Mouse (Mus musculus): ENCODE data around the gene Fut11. TPM values are rescaled to one million over a fixed set of nuclear protein-coding genes. Genes with fewer than 3 reads are reported as not detected.
A peak's percentile ranks its signal among the peaks of the same experiment; 100 is the strongest.

The Fut11 gene
- total RNA-seq (2021), result 10 to 100 TPM; 17.6 to 18.2 TPM
- long read RNA-seq, experiment 1, full-length matches to known transcripts, result 27 of 33 reads
- long read RNA-seq, experiment 1, partial matches to known transcripts, result 2 of 33 reads
- long read RNA-seq, experiment 1, other reads (novel, unspliced or antisense), result 4 of 33 reads
- long read RNA-seq, experiment 2, full-length matches to known transcripts, result 25 of 26 reads
- long read RNA-seq, experiment 2, partial matches to known transcripts, result 0 of 26 reads
- long read RNA-seq, experiment 2, other reads (novel, unspliced or antisense), result 1 of 26 reads

DNA sequence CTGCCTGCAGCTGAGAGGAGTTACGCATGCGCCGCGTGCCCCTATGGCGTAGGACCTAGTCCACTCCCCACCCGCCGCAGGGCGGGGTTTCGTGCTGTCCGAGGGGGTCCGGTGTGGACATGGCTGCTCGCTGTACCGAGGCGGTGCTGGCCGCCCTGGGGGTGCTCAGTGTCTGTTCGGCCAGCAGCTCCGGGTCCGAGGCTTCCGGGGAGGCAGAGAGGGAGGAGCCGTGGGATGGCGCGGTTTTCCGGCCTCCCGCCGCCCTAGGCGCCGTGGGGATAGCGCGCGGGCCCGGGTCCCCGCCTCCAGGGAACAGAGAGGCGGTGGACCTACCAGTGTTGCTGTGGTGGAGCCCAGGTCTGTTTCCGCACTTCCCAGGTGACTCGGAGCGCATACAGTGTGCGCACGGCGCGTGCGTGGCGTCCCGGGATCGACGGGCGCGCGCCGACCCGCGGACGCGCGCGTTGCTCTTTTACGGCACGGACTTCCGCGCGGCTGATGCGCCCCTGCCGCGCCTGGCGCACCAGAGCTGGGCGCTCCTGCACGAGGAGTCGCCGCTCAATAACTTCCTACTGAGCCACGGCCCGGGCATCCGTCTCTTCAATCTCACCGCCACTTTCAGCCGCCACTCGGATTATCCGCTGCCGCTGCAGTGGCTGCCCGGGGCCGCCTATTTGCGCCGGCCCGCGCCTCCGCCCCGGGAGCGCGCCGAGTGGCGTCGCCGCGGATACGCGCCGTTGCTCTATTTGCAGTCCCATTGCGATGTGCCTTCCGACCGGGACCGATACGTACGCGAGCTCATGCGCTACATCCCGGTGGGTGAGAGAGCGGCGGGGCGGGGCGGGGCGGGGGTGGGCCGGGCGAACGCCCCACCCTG, at the start of gene Fut11:
Gene Fut11 (plus strand): TSS at position 85 of the 877 bp plus-strand sequence.
- Histone ChIP-seq H3K27ac (peak within 1 kb of the TSS; percentile 99), H3K4me3 (peak within 1 kb of the TSS; percentile 99)
- intact Hi-C loops (cut with DNase I), result no loop called here
- peak; percentile 81 to 84 for DNase-seq (ENCODE audit: extremely low spot score in 1 of 2, low spot score in 2 of 2)
- TF ChIP-seq CTCF (IDR thresholded peaks at IDR 0.05), result no peak

DNA sequence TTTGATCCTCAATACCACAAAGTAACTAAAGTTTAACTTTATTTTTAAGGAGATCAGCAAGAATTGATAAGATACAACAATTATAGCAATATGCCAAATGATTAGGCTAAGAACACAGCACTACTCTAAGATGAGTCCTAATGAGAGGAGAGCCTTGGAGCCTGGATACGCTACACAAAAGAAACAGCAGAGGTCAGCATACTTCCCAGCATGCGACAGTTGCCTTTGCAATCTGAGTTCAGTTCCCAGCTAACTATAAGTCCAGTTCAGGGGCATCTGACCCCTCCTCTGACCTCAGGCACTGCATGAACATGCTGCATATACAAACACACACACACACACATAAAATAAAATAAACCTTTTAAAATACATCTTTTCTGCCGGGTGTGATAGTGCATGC, 49.2 kb upstream of the Fut11 start:
- TF ChIP-seq CTCF (IDR thresholded peaks at IDR 0.05), result peak; percentile 9
- H3K4me3 ChIP-seq, result no peak overlapping the region
- intact Hi-C loops (cut with DNase I), result no loop called here
- H3K27ac ChIP-seq, result no peak overlapping the region
- DNase-seq (ENCODE audit: extremely low spot score in 1 of 2, low spot score in 2 of 2), result no peak

DNA sequence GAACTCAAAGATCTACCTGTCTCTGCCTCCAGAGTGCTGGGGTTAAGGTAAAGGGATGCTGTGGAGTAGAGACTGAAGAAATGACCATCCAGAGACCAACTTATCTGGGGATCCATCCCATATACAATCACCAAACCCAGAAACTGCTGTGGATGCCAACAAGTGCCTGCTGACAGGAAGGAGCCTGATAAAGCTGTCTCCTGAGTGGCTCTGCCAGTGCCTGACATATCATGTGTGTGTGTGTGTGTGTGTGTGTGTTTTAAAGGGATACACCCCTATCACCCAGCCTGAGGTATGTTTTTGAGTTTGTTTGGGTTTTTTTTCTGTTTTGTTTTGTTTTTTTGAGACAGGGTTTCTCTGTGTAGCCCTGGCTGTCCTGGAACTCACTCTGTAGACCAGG, 48.4 kb upstream of the Fut11 start:
- intact Hi-C loops (cut with DNase I), result no loop called here
- TF ChIP-seq CTCF (IDR thresholded peaks at IDR 0.05), result no peak
- no peak overlapping the region for H3K4me3 ChIP-seq
- DNase-seq (ENCODE audit: extremely low spot score in 1 of 2, low spot score in 2 of 2), result no peak
- H3K27ac ChIP-seq, result no peak overlapping the region

DNA sequence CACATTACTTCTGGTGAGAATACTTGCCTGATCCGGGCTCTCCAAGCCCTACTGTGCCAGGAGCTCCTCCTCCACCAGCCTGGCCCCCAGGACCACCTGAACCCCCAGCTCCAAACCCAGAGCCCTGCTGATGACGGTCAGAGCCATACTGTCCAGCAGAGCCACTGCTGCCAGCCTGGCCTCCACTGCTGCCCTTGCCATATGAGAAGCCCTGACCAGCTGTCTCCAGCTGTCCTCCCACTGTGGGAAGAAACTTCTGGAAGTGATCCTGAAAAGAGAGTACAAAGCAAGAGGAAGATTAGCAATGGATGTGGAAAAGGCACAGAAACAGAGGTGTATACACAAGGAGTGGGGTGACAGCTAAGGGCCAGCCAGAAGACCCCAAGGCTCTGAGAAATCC, 43.8 kb upstream of the Fut11 start:
- no peak for TF ChIP-seq CTCF (IDR thresholded peaks at IDR 0.05)
- no peak overlapping the region for H3K4me3 ChIP-seq
- intact Hi-C loops (cut with DNase I), result no loop called here
- no peak overlapping the region for H3K27ac ChIP-seq
- DNase-seq (ENCODE audit: extremely low spot score in 1 of 2, low spot score in 2 of 2), result no peak

DNA sequence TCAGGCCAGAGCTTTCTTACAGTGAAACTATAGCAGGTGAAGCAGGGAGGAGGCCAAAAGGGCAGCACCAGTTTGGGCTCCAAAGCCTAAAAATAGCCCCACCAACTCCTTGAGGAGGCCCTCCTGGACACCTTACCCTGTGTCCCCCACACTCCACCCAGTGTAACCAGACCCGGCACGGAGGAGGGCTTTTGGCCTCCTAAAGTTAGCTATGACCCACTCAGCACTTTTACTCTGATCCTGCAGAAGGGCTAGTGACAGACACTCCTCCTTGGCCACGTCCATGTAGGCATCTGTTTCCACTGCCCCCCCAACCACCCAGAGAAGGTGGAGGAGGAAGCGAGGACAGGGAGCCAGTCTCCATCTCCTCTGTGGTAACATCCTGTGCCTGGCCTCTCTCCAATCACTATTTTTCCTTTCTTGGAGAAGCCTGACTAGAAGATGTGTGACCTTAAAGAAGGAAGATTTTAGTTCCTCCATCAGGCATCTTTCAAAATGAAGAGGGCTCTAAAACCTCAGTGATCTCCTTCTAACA, 43.0 kb upstream of the Fut11 start:
- intact Hi-C loops (cut with DNase I), result no loop called here
- no peak overlapping the region for H3K4me3 ChIP-seq
- no peak for DNase-seq (ENCODE audit: extremely low spot score in 1 of 2, low spot score in 2 of 2)
- no peak for TF ChIP-seq CTCF (IDR thresholded peaks at IDR 0.05)
- no peak overlapping the region for H3K27ac ChIP-seq

DNA sequence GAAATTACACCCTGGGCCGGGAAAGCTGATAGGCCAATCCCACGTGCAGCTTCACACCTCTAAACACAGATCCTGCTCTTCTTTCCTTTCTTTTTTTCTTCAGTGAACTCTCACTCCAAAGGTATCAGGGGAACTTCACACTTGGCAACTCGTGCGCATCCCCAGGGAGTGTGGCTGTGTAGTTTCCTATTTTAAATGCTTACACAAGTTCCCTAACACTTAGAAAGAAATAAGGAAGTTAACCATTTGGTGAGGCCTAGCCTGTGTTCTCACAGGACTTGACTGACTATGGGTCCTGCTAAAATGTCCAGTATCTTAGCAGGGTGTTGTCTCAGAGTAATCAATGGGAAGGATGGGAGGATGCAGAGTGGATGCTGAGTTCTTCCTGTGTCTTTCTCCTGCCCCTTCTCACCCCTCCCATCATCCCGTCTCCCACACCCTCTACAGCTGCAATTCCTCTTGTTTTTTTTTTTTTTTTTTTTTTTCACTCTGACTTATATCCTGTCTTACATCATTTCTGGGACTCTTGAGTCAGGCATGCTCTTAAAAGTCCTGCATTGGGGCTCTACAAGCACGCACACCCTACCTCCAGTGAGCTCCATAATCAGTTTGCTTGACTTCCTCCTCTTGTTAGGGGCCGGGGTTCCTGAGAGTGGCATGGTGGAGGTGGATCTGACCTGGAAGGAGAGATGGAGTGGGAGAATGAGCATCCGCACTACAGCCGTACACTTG, 39.9 kb upstream of the Fut11 start:
- intact Hi-C loops (cut with DNase I), result no loop called here
- DNase-seq (ENCODE audit: extremely low spot score in 1 of 2, low spot score in 2 of 2), result no peak

DNA sequence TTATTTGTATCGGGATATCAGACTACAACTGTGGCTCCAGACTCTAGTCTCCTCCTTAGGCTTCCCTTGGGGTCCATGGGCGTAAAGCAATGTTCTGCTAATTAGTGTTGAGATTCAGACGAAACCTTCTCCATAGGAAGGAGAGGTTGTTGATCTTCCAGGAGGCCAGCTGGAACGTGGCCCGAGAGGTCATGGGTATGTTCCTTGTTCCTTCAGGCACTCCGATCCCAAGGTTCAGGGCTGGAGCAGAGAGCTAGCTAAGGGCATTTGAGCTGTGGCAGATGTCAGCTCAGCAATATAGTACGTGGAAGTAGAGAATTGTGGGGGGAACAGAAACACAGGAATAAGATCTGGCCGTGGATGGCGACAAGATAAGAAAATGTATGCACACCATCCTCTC, 39.0 kb upstream of the Fut11 start:
- no peak for DNase-seq (ENCODE audit: extremely low spot score in 1 of 2, low spot score in 2 of 2)
- no peak for TF ChIP-seq CTCF (IDR thresholded peaks at IDR 0.05)
- no peak overlapping the region for H3K4me3 ChIP-seq
- intact Hi-C loops (cut with DNase I), result no loop called here
- H3K27ac ChIP-seq, result no peak overlapping the region

More for the DNA sequence above, 39.9 kb upstream of the Fut11 start:
- TF ChIP-seq CTCF (IDR thresholded peaks at IDR 0.05), result no peak
- Histone ChIP-seq H3K27ac (no peak overlapping the region), H3K4me3 (no peak overlapping the region)

DNA sequence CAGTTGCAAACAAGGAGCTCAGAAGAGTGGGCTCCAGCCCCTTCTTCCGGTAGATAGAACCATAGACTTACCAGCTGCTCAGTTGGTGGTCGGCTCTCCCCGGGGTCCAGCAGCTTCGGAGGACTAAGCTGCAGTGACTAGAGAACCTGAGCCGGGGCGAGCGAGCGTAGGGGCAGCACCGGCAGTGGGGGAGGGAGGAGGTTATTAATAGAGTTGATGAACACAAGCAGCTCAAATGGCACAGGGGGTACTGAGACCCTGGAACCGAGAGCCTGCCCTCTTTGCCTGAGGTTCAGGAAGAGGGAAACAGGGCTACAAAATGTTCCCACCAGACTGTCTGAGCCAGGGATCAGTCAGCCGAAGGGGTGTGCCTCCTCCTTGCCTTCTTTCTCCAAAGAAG, 38.4 kb upstream of the Fut11 start, which contains the start of gene Myoz1:
Gene Myoz1 (minus strand): TSS at position 180 of the 400 bp plus-strand sequence.
- H3K27ac ChIP-seq, result no peak within 1 kb of the TSS
- DNase-seq (ENCODE audit: extremely low spot score in 1 of 2, low spot score in 2 of 2), result no peak
- TF ChIP-seq CTCF (IDR thresholded peaks at IDR 0.05), result no peak
- no peak within 1 kb of the TSS for H3K4me3 ChIP-seq
- intact Hi-C loops (cut with DNase I), result no loop called here

DNA sequence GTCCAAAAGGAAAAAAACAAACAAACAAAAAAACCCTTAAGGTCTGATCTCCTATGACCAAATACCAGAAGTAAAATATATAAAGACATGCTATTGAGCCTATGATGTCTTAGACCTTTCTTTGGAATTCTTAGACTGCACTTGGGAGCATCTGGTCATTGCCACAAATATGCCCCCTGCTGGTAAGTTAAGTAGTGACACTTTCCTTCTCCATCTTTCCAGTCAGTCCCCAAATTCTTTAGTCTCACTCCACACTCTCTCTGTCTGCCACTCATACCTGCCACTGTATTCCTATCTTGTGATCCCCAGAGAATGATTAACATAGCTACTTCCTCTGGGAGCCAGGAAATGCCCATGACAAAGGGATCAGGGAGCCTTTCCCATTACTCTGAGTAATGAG, 36.4 kb upstream of the Fut11 start:
- intact Hi-C loops (cut with DNase I), result loop anchor here (1.0 kb wide), 1 partner anchor 82 kb away; no protein-coding TSS in a partner anchor
- peak; percentile 42 to 54 for DNase-seq (ENCODE audit: extremely low spot score in 1 of 2, low spot score in 2 of 2)
- Histone ChIP-seq H3K27ac (no peak overlapping the region), H3K4me3 (no peak overlapping the region)
- peak; percentile 84 for TF ChIP-seq CTCF (IDR thresholded peaks at IDR 0.05)

DNA sequence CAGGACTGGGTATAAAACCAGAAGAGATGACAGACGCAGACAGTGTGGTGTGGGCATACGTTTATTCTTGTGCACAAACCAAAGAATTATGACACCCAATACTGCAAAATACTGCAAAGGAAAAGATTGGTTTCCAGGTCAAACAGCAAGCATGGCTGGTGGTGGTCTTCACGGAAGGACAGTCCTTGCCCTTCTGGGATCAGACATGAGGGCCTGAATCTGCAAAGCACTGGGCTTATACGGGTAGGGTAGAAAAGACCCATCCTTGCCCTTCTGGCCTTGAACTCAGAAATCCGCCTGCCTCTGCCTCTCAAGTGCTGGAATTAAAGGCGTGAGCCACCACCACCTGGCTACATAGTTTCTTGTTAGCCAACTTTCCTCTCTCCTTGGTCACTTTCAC, 35.9 kb upstream of the Fut11 start:
- no peak overlapping the region for H3K27ac ChIP-seq
- DNase-seq (ENCODE audit: extremely low spot score in 1 of 2, low spot score in 2 of 2), result no peak
- no peak for TF ChIP-seq CTCF (IDR thresholded peaks at IDR 0.05)
- H3K4me3 ChIP-seq, result no peak overlapping the region
- intact Hi-C loops (cut with DNase I), result loop anchor here (1.0 kb wide), 1 partner anchor 83 kb away; no protein-coding TSS in a partner anchor

DNA sequence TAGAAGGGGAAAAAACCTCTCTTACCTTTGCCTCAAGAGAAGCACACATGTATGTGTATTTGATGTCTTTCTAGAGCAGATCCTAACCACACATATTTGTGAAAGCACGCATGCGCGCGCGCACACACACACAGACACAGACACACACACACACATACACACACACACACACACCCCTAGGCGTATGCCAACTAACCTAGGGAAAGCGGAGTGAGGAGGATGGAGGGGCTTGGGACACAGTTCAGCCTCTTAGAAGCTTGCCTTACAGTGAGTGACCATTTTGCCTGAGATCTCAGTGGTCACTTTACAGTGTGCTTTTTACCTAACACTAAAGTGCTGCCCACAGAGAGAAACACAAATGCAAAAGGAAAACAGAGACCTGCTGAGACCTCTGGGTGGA, 35.1 kb upstream of the Fut11 start:
- no peak for TF ChIP-seq CTCF (IDR thresholded peaks at IDR 0.05)
- H3K4me3 ChIP-seq, result no peak overlapping the region
- no peak for DNase-seq (ENCODE audit: extremely low spot score in 1 of 2, low spot score in 2 of 2)
- no peak overlapping the region for H3K27ac ChIP-seq
- intact Hi-C loops (cut with DNase I), result loop anchor here (2.0 kb wide), 1 partner anchor 259 kb away; no protein-coding TSS in a partner anchor

Measured in left cerebral cortex, adult 2 months (tissue).